Mouse (Mus musculus) olfactory bulb, adult 2 months (tissue): ENCODE data around the gene Mag.
A peak's percentile ranks its signal among the peaks of the same experiment; 100 is the strongest.

Experiments used
- CTCF ChIP-seq: fragments of 200-500 bp; IDR thresholded peaks from 2 replicates; pipeline ENCODE4 v1.5.1; 2012; ENCODE audit warnings: low read depth, mild to moderate bottlenecking, low read length, moderate library complexity; ENCODE audit not compliant: insufficient read depth
- POLR2A ChIP-seq: fragments of 200-500 bp; IDR thresholded peaks from 2 replicates; pipeline ENCODE4 v1.6.1; 2012; ENCODE audit warnings: mild to moderate bottlenecking, low read depth, low read length, moderate library complexity; ENCODE audit not compliant: insufficient read depth

DNA sequence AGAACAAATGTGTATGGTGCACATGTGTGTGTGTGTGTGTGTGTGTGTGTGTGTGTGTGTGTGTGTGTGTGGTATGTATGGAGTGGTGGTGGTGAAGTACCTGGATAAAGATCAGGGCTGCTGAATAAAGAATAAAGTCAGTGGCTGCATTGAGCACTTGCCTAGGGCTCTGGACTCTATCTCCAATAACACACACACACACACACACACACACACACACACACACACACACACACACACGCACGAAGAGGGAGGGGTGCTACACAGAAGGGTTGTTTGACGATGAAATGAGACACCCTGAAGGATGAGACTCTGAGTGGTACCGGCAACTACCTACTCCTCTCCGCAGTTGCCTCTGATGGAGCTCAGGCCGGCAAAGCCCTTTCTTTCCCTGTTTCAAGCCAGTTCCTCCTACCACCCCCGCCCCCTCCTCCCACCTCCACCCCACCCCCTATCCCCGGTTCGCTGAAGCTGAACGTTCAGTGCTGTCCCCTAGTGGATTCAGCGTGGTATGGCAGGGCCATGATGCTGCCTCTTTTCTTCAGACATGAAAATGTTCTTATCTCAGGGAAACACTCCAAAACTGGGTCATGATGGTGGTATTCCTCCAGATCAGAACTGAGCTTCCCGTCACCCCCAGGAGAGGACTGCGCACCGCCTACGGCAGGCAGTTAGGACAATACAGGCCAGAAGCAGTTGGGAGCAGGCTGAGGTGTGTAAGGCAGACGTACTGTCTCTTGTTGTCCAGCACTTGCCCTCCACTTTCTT lies 54.9 kb downstream of the Mag start:
- TF ChIP-seq POLR2A (no peak), CTCF (peak; percentile 15; the same call in 1 of the 2 replicates)
